In the genomic region with DNA sequence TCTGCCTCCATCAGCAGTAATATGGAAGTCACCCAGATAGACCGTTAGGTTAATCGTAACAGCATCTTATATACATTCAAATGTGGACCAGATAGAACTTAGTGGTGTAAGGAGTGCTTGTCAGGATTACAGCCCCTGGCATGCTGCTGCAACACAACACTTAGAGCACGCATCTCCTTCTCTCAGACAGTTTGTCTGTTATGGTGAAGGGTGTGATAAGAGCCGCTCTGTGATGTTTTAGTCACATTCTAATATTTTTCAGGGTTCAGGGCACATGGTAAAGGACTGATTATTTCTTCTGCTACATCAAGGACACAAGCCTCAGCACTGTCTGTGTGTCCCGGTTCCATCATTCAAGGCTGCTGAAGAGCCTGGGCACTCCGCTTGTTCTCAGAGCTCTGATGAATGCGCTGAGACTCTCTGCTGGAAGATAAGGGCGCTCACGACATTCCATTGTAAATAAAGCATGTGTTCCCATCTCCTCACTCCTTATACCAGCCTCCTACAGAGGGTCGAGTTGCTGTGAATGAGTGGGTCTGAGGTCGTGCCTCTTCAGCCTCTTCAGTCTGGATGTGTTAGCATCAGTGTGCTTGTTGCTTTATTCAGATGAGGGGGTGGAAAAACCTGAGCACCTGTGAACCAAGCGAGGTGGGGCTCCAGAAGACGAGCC, we compare ENCODE assay signal across 9 mouse cellular contexts. TPM values are rescaled to one million over a fixed set of nuclear protein-coding genes. Genes with fewer than 3 reads are reported as not detected.
DNase-seq lines count a peak whose midpoint lies in the region; ATAC-seq and TF ChIP-seq lines count a peak whose summit lies in the region.
"Had no signal": no experiment of that assay in that cellular context is flagged by ENCODE, and none has a peak within 500 bp of the region (broad histone marks: within the 10 kb centered on the region; RNA-seq: fewer than 3 reads in every experiment).

No protein-coding gene starts in this region.

- H3K4me2 ChIP-seq in neural tube, embryonic 12.5 days (replicated peaks) = peak overlapping the region; percentile 16; the same call in 1 of the 2 replicates
- H3K4me2 ChIP-seq in limb, embryonic 11.5 days (ENCODE audit: low read depth, severe bottlenecking) = peak overlapping the region; percentile 11; the same call in 1 of the 2 replicates

- no peak for TF ChIP-seq POLR2A in olfactory bulb, adult 2 months (IDR thresholded peaks at IDR 0.05; ENCODE audit: insufficient read depth, low read depth, low read length)

- H3K36me3 ChIP-seq in neural tube, embryonic 12.5 days = no peaks in the 10 kb centered on the region
- H3K36me3 ChIP-seq in limb, embryonic 11.5 days (ENCODE audit: control insufficient read depth, insufficient read depth, low read length) = no peaks in the 10 kb centered on the region

- 53% methylated on average over 13 of the region's 13 CpGs for WGBS in neural tube, embryonic 12.5 days
- WGBS in limb, embryonic 11.5 days = 42% methylated on average over 13 of the region's 13 CpGs
- 36% methylated on average over 13 of the region's 13 CpGs for WGBS in olfactory bulb, adult 2 months

- no peak for DNase-seq in gastrocnemius, adult 2 months
- DNase-seq in gastrocnemius, postnatal 25 days = no peak
- no peak for DNase-seq in neural tube, embryonic 10.5 days (ENCODE audit: extremely low spot score, low spot score)
- DNase-seq in limb, embryonic 11.5 days (ENCODE audit: low spot score) = no peak
- no peak for DNase-seq in adrenal gland, adult 18-20 months (ENCODE audit: low spot score in 2 of 2)
- DNase-seq in lung, postnatal 36 days = no peak
- DNase-seq: right cerebral cortex, postnatal 25 days had no signal

- no peak for TF ChIP-seq CTCF in gastrocnemius, adult 2 months (IDR thresholded peaks at IDR 0.05)
- TF ChIP-seq CTCF in olfactory bulb, adult 2 months (IDR thresholded peaks at IDR 0.05; ENCODE audit: insufficient read depth, low read depth, low read length) = no peak

- H3K4me1 ChIP-seq in neural tube, embryonic 12.5 days = peaks cover 47% of the 10 kb centered on the region
- peaks cover 79% of the 10 kb centered on the region for H3K4me1 ChIP-seq in limb, embryonic 11.5 days (ENCODE audit: control insufficient read depth, insufficient read depth, low read length)
- H3K4me1 ChIP-seq in olfactory bulb, adult 2 months (ENCODE audit: control insufficient read depth, insufficient read depth, low read length) = peaks cover 43% of the 10 kb centered on the region

- no peak overlapping the region for H3K9ac ChIP-seq in neural tube, embryonic 12.5 days
- peak overlapping the region; percentile 36; the same call in 1 of the 2 replicates for H3K9ac ChIP-seq in limb, embryonic 11.5 days (ENCODE audit: low read length)

- no peaks in the 10 kb centered on the region for H3K27me3 ChIP-seq in neural tube, embryonic 12.5 days (replicated peaks)
- no peaks in the 10 kb centered on the region for H3K27me3 ChIP-seq in limb, embryonic 11.5 days (ENCODE audit: control insufficient read depth, insufficient read depth, low read length)

- H3K4me3 ChIP-seq in gastrocnemius, adult 2 months = no peak overlapping the region
- H3K4me3 ChIP-seq in neural tube, embryonic 12.5 days = no peak overlapping the region
- H3K4me3 ChIP-seq in limb, embryonic 11.5 days (ENCODE audit: low read depth, low read length) = no peak overlapping the region
- no peak overlapping the region for H3K4me3 ChIP-seq in olfactory bulb, adult 2 months (ENCODE audit: insufficient read depth, low read depth, low read length)

- intact Hi-C loops in gastrocnemius, adult 2 months (cut with DNase I) = loop anchor here (5.0 kb wide), 1 partner anchor 46 kb away; no protein-coding TSS in a partner anchor

- peak overlapping the region; percentile 51 for H3K27ac ChIP-seq in gastrocnemius, adult 2 months
- H3K27ac ChIP-seq in neural tube, embryonic 12.5 days = no peak overlapping the region
- H3K27ac ChIP-seq in limb, embryonic 11.5 days (replicated peaks; ENCODE audit: low read depth, low read length) = peak overlapping the region; percentile 99
- peak overlapping the region; percentile 98 for H3K27ac ChIP-seq in olfactory bulb, adult 2 months (ENCODE audit: insufficient read depth, low read depth, low read length)

- no peaks in the 10 kb centered on the region for H3K9me3 ChIP-seq in neural tube, embryonic 12.5 days
- H3K9me3 ChIP-seq in limb, embryonic 11.5 days (ENCODE audit: control insufficient read depth, low read length) = no peaks in the 10 kb centered on the region

- no peak for ATAC-seq in neural tube, embryonic 12.5 days (ENCODE audit: low FRiP score, low read depth)
- ATAC-seq in limb, embryonic 11.5 days (ENCODE audit: insufficient number of reproducible peaks, low FRiP score, low TSS enrichment, low read depth) = no peak

RNA-seq across cellular contexts. Expression of a gene that starts 48.5 kb away (rescaled TPM):
- total RNA-seq in gastrocnemius, adult 2 months (2021) = 10 to 100 TPM in 1 of 2 experiments, 1 to 10 TPM in 1; 8.7 to 10.3 TPM
- 10 to 100 TPM in 1 of 2 experiments, 1 to 10 TPM in 1; 9.9 to 10.3 TPM for total RNA-seq in gastrocnemius, postnatal 25 days (2021)
- 16.8 and 17.1 TPM in 2 replicates for polyA plus RNA-seq in neural tube, embryonic 12.5 days (2016; fragmentation: Nextera tagmentation; extraction: Ambion mirVana)
- polyA plus RNA-seq in limb, embryonic 11.5 days (2014; fragmentation: Nextera tagmentation; extraction: Ambion mirVana) = 33.4 and 35.1 TPM in 2 replicates
- polyA plus RNA-seq in olfactory bulb, adult 2 months (2012; ENCODE audit: insufficient read depth, insufficient read length, low replicate concordance, missing spikeins) = 43.4 TPM in 1 of 2 replicates, not detected in the other
- 10 to 100 TPM; 46.6 to 79.1 TPM for total RNA-seq in adrenal gland, adult 18-20 months (2021)

Comparison
In these comparisons a context has a peak if more than half of its experiments do, and no peak if none do; other contexts are left out.
1. RNA of a gene that starts 48.5 kb away (total RNA-seq): 46.6 to 79.1 TPM in adrenal gland, adult 18-20 months; 9.9 to 10.3 TPM in gastrocnemius, postnatal 25 days and 8.7 to 10.3 TPM in gastrocnemius, adult 2 months; every median in the first group is over 4 times any median in the second.